Mouse (Mus musculus): Measurements from ENCODE around the gene Exd1.
A peak's percentile ranks its signal among the peaks of the same experiment; 100 is the strongest.

The Exd1 gene

GRCm38 (mm10) chr2:119547522-119548370 lies at the start of gene Exd1, which contains the start of gene Chp1:
Exd1 (minus strand) TSS chr2:119547627.
Chp1 (plus strand) TSS chr2:119547697.
- DNase-seq (ENCODE audit: low read depth, low spot score): peak; percentile 96

GRCm38 (mm10) chr2:119596781-119597330 lies 49.4 kb upstream of the Exd1 start:
- DNase-seq (ENCODE audit: low read depth, low spot score): no peak

GRCm38 (mm10) chr2:119595308-119595707 lies 47.9 kb upstream of the Exd1 start:
- no peak for DNase-seq (ENCODE audit: low read depth, low spot score)

GRCm38 (mm10) chr2:119594113-119594981 lies 46.9 kb upstream of the Exd1 start:
- peak; percentile 97 for DNase-seq (ENCODE audit: low read depth, low spot score)

GRCm38 (mm10) chr2:119593765-119594112 lies 46.3 kb upstream of the Exd1 start:
- DNase-seq (ENCODE audit: low read depth, low spot score): no peak

- DNase-seq (ENCODE audit: low read depth, low spot score): no peak
Observed at GRCm38 (mm10) chr2:119591247-119591646, 43.8 kb upstream of the Exd1 start.

GRCm38 (mm10) chr2:119587383-119587782 lies 40.0 kb upstream of the Exd1 start:
- DNase-seq (ENCODE audit: low read depth, low spot score): peak; percentile 67

- no peak for DNase-seq (ENCODE audit: low read depth, low spot score)
Observed at GRCm38 (mm10) chr2:119584282-119584681, 36.9 kb upstream of the Exd1 start.

GRCm38 (mm10) chr2:119583439-119583838 lies 36.0 kb upstream of the Exd1 start:
- no peak for DNase-seq (ENCODE audit: low read depth, low spot score)

- DNase-seq (ENCODE audit: low read depth, low spot score): no peak
Observed at GRCm38 (mm10) chr2:119581571-119581970, 34.1 kb upstream of the Exd1 start.

- no peak for DNase-seq (ENCODE audit: low read depth, low spot score)
Observed at GRCm38 (mm10) chr2:119572471-119572870, 25.0 kb upstream of the Exd1 start.

- DNase-seq (ENCODE audit: low read depth, low spot score): no peak
Observed at GRCm38 (mm10) chr2:119566182-119566855, 18.9 kb upstream of the Exd1 start.

GRCm38 (mm10) chr2:119565284-119565683 lies 17.9 kb upstream of the Exd1 start:
- DNase-seq (ENCODE audit: low read depth, low spot score): no peak

- DNase-seq (ENCODE audit: low read depth, low spot score): no peak
Observed at GRCm38 (mm10) chr2:119561794-119562193, 14.4 kb upstream of the Exd1 start.

- peak; percentile 25 for DNase-seq (ENCODE audit: low read depth, low spot score)
Observed at GRCm38 (mm10) chr2:119558737-119559340, 11.4 kb upstream of the Exd1 start.

- no peak for DNase-seq (ENCODE audit: low read depth, low spot score)
Observed at GRCm38 (mm10) chr2:119558039-119558438, 10.6 kb upstream of the Exd1 start.

- DNase-seq (ENCODE audit: low read depth, low spot score): no peak
Observed at GRCm38 (mm10) chr2:119549678-119550077, 2.3 kb upstream of the Exd1 start.

- DNase-seq (ENCODE audit: low read depth, low spot score): no peak
Observed at GRCm38 (mm10) chr2:119548691-119549090, 1.3 kb upstream of the Exd1 start.

- DNase-seq (ENCODE audit: low read depth, low spot score): no peak
Observed at GRCm38 (mm10) chr2:119548371-119548660, 889 bp upstream of the Exd1 start.

- peak; percentile 95 for DNase-seq (ENCODE audit: low read depth, low spot score)
Observed at GRCm38 (mm10) chr2:119546848-119547521, 442 bp downstream of the Exd1 start.

- no peak for DNase-seq (ENCODE audit: low read depth, low spot score)
Observed at GRCm38 (mm10) chr2:119543656-119544055, 3.8 kb downstream of the Exd1 start.
